Mouse (Mus musculus) olfactory bulb, adult 2 months (tissue): ENCODE results near the gene Ube2g1.

Experiments
- CTCF ChIP-seq: fragments of 200-500 bp; IDR thresholded peaks from 2 replicates; pipeline ENCODE4 v1.5.1; 2012; ENCODE audit warnings: low read depth, mild to moderate bottlenecking, low read length, moderate library complexity; ENCODE audit not compliant: insufficient read depth
- POLR2A ChIP-seq: fragments of 200-500 bp; IDR thresholded peaks from 2 replicates; pipeline ENCODE4 v1.6.1; 2012; ENCODE audit warnings: mild to moderate bottlenecking, low read depth, low read length, moderate library complexity; ENCODE audit not compliant: insufficient read depth

GRCm38 (mm10) chr11:72686697-72687096 lies 79.6 kb downstream of the Ube2g1 start:
- TF ChIP-seq CTCF (no peak), POLR2A (no peak)
